Comparison of ENCODE assay signal across 17 mouse cellular contexts in the genomic region with DNA sequence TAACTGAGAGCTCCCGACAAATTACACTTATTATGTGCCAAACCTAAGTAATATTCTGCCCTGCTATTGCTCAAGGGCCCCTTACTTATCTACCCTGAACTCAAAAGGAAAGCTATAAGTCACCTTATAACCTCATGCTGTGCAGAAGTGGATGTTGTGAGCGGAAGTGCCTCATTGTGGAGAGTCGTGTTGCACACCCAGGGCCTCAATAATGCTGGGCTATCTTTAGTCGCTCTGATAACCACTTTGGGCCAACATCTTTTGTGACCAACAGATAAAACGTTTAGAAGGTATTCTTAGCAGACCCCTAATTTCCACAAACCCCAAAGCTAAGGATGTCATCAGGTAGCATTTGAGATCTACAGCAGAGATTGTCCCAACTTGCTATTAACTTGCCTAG.
"Had no signal": no experiment of that assay in that cellular context is flagged by ENCODE, and none has a peak within 500 bp of the region (broad histone marks: within the 10 kb centered on the region; RNA-seq: fewer than 3 reads in every experiment).

No protein-coding gene starts in this region.

- H3K27ac ChIP-seq: kidney, embryonic 15.5 days; limb, embryonic 12.5 days; limb, embryonic 15.5 days; midbrain, embryonic 13.5 days; neural tube, embryonic 13.5 days had no signal

- DNase-seq: kidney, postnatal 10 days; kidney, postnatal 36 days; left cerebral cortex, postnatal 4 days; lung, adult 2 months; lung, postnatal 14 days; lung, postnatal 4 days; thymus, adult 18-20 months; thymus, postnatal 14 days; thymus, postnatal 4 days had no signal

- ATAC-seq: intestine, postnatal 0 days; midbrain, embryonic 13.5 days; midbrain, embryonic 16.5 days had no signal

- H3K27me3 ChIP-seq: kidney, embryonic 15.5 days; limb, embryonic 12.5 days; limb, embryonic 15.5 days; midbrain, embryonic 13.5 days; neural tube, embryonic 13.5 days had no signal

- H3K4me2 ChIP-seq: kidney, embryonic 15.5 days; limb, embryonic 12.5 days; limb, embryonic 15.5 days; midbrain, embryonic 13.5 days; neural tube, embryonic 13.5 days had no signal

- H3K9ac ChIP-seq: kidney, embryonic 15.5 days; limb, embryonic 12.5 days; limb, embryonic 15.5 days; midbrain, embryonic 13.5 days; neural tube, embryonic 13.5 days had no signal

- H3K4me1 ChIP-seq: kidney, embryonic 15.5 days; limb, embryonic 12.5 days; limb, embryonic 15.5 days; midbrain, embryonic 13.5 days had no signal

- H3K9me3 ChIP-seq: kidney, embryonic 15.5 days; limb, embryonic 12.5 days; limb, embryonic 15.5 days; midbrain, embryonic 13.5 days; neural tube, embryonic 13.5 days had no signal

- H3K4me3 ChIP-seq: kidney, embryonic 15.5 days; limb, embryonic 12.5 days; limb, embryonic 15.5 days; midbrain, embryonic 13.5 days; myocyte; neural tube, embryonic 13.5 days had no signal
